Mouse (Mus musculus) liver, postnatal 0 days (tissue): ENCODE results near the gene Pgpep1. TPM values are rescaled to one million over a fixed set of nuclear protein-coding genes. Genes with fewer than 3 reads are reported as not detected.

Experiments
- ATAC-seq: fragments of 200-750 bp; cut with Nextera tagmentation; 2 replicates; pipeline ENCODE4 v1.8.0; 2017; ENCODE audit warnings: mild to moderate bottlenecking, moderate library complexity
- DNase-seq: peaks from one replicate; pipeline ENCODE4 v3.0.0-alpha.2; 2016
- H3K27ac ChIP-seq: fragments of 300-500 bp; sonication (generic); 2 replicates; pipeline ENCODE4 v1.5.1; 2014; ENCODE audit warnings: antibody characterized with exemption, moderate library complexity, mild to moderate bottlenecking, low read depth
- H3K27me3 ChIP-seq: fragments of 300-500 bp; sonication (generic); 2 replicates; pipeline ENCODE4 v1.6.1; 2014; ENCODE audit warnings: low read length, control low read depth, mixed read lengths; ENCODE audit not compliant: insufficient read depth
- H3K36me3 ChIP-seq: fragments of 300-500 bp; sonication (generic); replicated peaks from 2 replicates; pipeline ENCODE4 v1.6.1; 2014; ENCODE audit warnings: mild to moderate bottlenecking, control low read depth, low read length, moderate library complexity, mixed read lengths; ENCODE audit not compliant: insufficient read depth
- H3K4me1 ChIP-seq: fragments of 300-500 bp; sonication (generic); 2 replicates; pipeline ENCODE4 v1.6.1; 2014; ENCODE audit warnings: antibody characterized with exemption, mild to moderate bottlenecking, control low read depth; ENCODE audit not compliant: insufficient read depth
- H3K4me2 ChIP-seq: fragments of 300-500 bp; sonication (generic); 2 replicates; pipeline ENCODE4 v1.6.1; 2014; ENCODE audit warnings: low read depth, mild to moderate bottlenecking, low read length, moderate library complexity, mixed read lengths
- H3K4me3 ChIP-seq: fragments of 300-500 bp; sonication (generic); 2 replicates; pipeline ENCODE4 v1.5.1; 2014; ENCODE audit warnings: low read depth, low read length
- H3K9ac ChIP-seq: fragments of 300-500 bp; sonication (generic); replicated peaks from 2 replicates; pipeline ENCODE4 v1.6.1; 2014; ENCODE audit warnings: mild to moderate bottlenecking, moderate library complexity
- H3K9me3 ChIP-seq: fragments of 300-500 bp; sonication (generic); 2 replicates; pipeline ENCODE4 v1.6.1; 2016; ENCODE audit warnings: mild to moderate bottlenecking, control low read depth, low read length, mixed read lengths
- CTCF ChIP-seq: sonication (generic); IDR thresholded peaks from 2 replicates; pipeline ENCODE4 v1.5.1; 2016; ENCODE audit warnings: antibody characterized with exemption, low read depth
- EP300 ChIP-seq: IDR thresholded peaks from 2 replicates; pipeline ENCODE4 v1.6.1; 2016; ENCODE audit warnings: antibody characterized with exemption, low read depth, mild to moderate bottlenecking
- WGBS: fragments of 180-500 bp; shearing (Covaris S2); extraction: QIAGEN DNeasy Blood & Tissue Kit; methylation state at CpG from one replicate; pipeline ENCODE4 v1.1.7; 2014; ENCODE audit not compliant: insufficient replicate concordance; 5-methylcytosine and 5-hydroxymethylcytosine counted together
- polyA plus RNA-seq: library from polyadenylated mRNA; unstranded; fragments of >200 nt; fragmentation: Nextera tagmentation; extraction: Ambion mirVana; gene quantifications from 2 replicates; pipeline ENCODE4 v1.2.1, GENCODE M21; 2015

Pgpep1 gene
- polyA plus RNA-seq, 1 experiment from 2014 or later = 31.0 TPM

- WGBS = 65% methylated on average over 9 of the region's 9 CpGs
- Histone ChIP-seq H3K4me2 (no peak overlapping the region), H3K9ac (no peak overlapping the region), H3K4me1 (peaks cover 43% of the 10 kb centered on the region), H3K27ac (no peak overlapping the region), H3K36me3 (no peaks in the 10 kb centered on the region), H3K4me3 (no peak overlapping the region), H3K27me3 (no peaks in the 10 kb centered on the region), H3K9me3 (no peaks in the 10 kb centered on the region)
- DNase-seq (no peak), ATAC-seq (no peak)
- no peak for TF ChIP-seq CTCF
- no peak for TF ChIP-seq EP300
Measured at GRCm38 (mm10) chr8:70638752-70639151, 21.4 kb downstream of the Pgpep1 start.

GRCm38 (mm10) chr8:70636838-70637237, 23.4 kb downstream of the Pgpep1 start:
- WGBS = 49% methylated on average over 8 of the region's 8 CpGs
- H3K36me3 ChIP-seq = no peaks in the 10 kb centered on the region
- DNase-seq (peak; percentile 69), ATAC-seq (peak; percentile 80)
- peaks cover 50% of the 10 kb centered on the region for H3K4me1 ChIP-seq
- H3K9me3 ChIP-seq = no peaks in the 10 kb centered on the region
- H3K9ac ChIP-seq = no peak overlapping the region; the same call in none of the 2 replicates
- H3K4me2 ChIP-seq = no peak overlapping the region
- TF ChIP-seq CTCF (no peak), EP300 (peak; percentile 72)
- H3K27ac ChIP-seq = peak overlapping the region; percentile 72
- H3K27me3 ChIP-seq = no peaks in the 10 kb centered on the region
- H3K4me3 ChIP-seq = no peak overlapping the region

- ATAC-seq (no peak), DNase-seq (no peak)
- Histone ChIP-seq H3K27me3 (no peaks in the 10 kb centered on the region), H3K4me3 (no peak overlapping the region), H3K4me1 (peaks cover 57% of the 10 kb centered on the region), H3K4me2 (no peak overlapping the region), H3K27ac (peak overlapping the region; percentile 78), H3K9ac (no peak overlapping the region; the same call in 1 of the 2 replicates), H3K36me3 (no peaks in the 10 kb centered on the region), H3K9me3 (no peaks in the 10 kb centered on the region)
- 29% methylated on average over 6 of the region's 6 CpGs for WGBS
- TF ChIP-seq CTCF = no peak
- no peak for TF ChIP-seq EP300
Measured at GRCm38 (mm10) chr8:70635527-70635926, 24.7 kb downstream of the Pgpep1 start.

- Histone ChIP-seq H3K4me1 (peaks cover 62% of the 10 kb centered on the region), H3K27me3 (no peaks in the 10 kb centered on the region), H3K36me3 (no peaks in the 10 kb centered on the region), H3K4me3 (no peak overlapping the region), H3K27ac (peak overlapping the region; percentile 78), H3K9me3 (no peaks in the 10 kb centered on the region), H3K4me2 (no peak overlapping the region), H3K9ac (no peak overlapping the region)
- DNase-seq (peak; percentile 87), ATAC-seq (peak; percentile 64)
- peak; percentile 80 for TF ChIP-seq EP300
- no peak for TF ChIP-seq CTCF
- 25% methylated on average over 6 of the region's 6 CpGs for WGBS
Measured at GRCm38 (mm10) chr8:70634066-70634465, 26.1 kb downstream of the Pgpep1 start.

GRCm38 (mm10) chr8:70632346-70632892, 27.8 kb downstream of the Pgpep1 start, which contains the start of gene Gdf15:
Gdf15 (minus strand) TSS chr8:70632456.
- no peak for DNase-seq
- H3K36me3 ChIP-seq = no peaks in the 10 kb centered on the region
- no peak for ATAC-seq
- TF ChIP-seq CTCF (no peak), EP300 (no peak)
- peak within 1 kb of the TSS; percentile 81 for H3K4me2 ChIP-seq
- H3K4me3 ChIP-seq = peak within 1 kb of the TSS; percentile 50
- peak within 1 kb of the TSS; percentile 89 for H3K27ac ChIP-seq
- peaks cover 56% of the 10 kb centered on the region for H3K4me1 ChIP-seq
- 62% methylated on average over 6 of the region's 6 CpGs for WGBS
- H3K27me3 ChIP-seq = no peaks in the 10 kb centered on the region
- H3K9ac ChIP-seq = peak within 1 kb of the TSS; percentile 45
- no peaks in the 10 kb centered on the region for H3K9me3 ChIP-seq

GRCm38 (mm10) chr8:70631436-70631835, 28.8 kb downstream of the Pgpep1 start:
- 20% methylated on average over 18 of the region's 24 CpGs for WGBS

More at GRCm38 (mm10) chr8:70631436-70631835, 28.8 kb downstream of the Pgpep1 start:
- Histone ChIP-seq H3K27ac (peak overlapping the region; percentile 89), H3K4me2 (peak overlapping the region; percentile 81), H3K9ac (peak overlapping the region; percentile 45; the same call in 1 of the 2 replicates), H3K27me3 (no peaks in the 10 kb centered on the region), H3K9me3 (no peaks in the 10 kb centered on the region), H3K4me3 (peak overlapping the region; percentile 50), H3K36me3 (no peaks in the 10 kb centered on the region), H3K4me1 (peaks cover 49% of the 10 kb centered on the region)
- DNase-seq = peak; percentile 76
- ATAC-seq = peak; percentile 24
- TF ChIP-seq EP300 (no peak), CTCF (no peak)
